Mouse (Mus musculus) adipocyte (in vitro differentiated cells): ENCODE measurements around the gene Gm609.

Experiments used
- DNase-seq: peaks from one replicate; pipeline ENCODE4 v3.0.0-alpha.2; 2016; ENCODE audit warnings: low spot score

Gene Gm609

DNA sequence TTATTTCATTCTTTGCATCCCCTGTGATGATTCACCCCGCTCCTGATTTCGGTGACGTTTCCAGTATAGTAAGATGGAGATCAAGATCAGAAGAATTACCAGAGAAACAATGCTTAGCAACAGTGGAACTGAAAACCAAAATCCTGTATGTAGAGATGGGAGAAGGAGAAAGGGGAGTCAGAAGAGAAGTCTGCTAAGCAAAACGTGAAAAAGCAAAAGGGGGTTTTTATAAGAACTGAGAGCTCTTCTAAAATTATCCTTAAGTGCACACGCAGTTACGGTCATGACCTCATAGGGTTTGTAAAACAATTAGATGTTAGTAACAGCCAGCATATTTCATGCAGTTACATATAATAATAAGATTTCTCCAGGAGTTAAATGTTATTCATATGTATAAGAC is 100.5 kb downstream of the Gm609 start:
- no peak for DNase-seq

DNA sequence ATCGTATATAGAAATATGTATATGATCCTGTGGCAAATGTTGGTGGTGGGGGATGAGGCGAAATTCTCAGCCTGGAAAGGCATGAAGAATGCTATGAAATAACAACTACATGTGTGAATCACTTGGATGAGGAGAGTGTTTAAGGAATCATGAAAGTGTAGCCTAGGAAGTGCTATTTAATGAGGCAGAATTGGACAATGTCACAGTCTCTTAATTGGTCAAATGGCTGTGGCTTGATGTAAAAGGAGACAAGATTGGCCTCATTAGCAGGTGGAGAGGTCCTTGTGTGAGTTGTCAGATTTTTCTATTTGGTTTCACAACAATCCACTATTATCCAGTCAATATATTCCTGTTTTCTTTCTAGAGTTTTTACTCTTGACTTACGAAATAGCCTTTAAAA is 101.1 kb downstream of the Gm609 start:
- DNase-seq = no peak

DNA sequence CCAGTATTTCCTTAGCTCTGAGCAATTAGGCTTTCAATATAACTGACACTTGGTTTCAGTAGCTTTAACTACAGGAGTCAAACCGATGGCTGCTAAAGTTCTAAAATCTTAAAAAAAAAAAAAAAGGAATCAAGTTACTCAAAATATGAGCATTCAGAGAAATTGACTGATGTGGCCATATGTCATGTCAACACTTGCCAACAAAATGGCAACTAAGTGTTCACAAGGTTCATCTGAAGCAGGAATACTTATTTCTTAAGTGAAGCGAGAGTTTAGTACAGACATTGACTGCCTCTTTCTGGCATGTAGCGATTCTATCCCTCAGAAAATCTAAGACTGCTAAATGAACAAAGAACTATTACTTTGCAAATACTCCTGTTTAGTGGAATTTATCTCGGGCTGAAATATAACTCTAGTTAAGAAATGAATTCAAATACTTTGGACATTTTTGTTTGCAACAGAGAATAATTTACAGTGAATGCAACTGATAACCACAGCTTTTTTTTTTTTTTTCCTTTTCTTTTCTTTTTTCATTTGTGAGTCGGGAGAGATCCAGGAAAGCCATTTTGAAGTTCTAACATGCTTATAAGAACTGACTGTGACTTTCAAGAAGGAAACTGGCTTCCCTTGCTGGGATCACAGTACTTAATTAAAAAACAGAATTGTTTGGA is 102.3 kb downstream of the Gm609 start:
- peak; percentile 92 for DNase-seq

DNA sequence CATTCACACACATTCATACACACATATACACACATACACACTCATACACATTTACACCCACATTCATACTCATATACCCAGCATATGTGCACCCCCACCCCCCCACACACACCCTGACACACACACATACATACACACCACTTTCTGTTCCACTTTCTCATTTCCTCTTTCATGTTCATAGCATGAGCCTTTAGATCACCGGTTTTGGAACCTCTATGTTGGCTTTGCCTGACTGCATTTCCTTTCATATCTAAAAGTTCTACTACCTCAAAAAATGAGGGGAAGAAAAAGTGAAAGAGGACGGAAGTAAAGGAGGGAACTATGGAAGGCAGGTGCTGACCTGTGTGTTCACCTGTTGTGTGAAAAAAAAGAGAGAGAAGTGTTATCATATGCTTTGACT is 102.9 kb downstream of the Gm609 start:
- no peak for DNase-seq

DNA sequence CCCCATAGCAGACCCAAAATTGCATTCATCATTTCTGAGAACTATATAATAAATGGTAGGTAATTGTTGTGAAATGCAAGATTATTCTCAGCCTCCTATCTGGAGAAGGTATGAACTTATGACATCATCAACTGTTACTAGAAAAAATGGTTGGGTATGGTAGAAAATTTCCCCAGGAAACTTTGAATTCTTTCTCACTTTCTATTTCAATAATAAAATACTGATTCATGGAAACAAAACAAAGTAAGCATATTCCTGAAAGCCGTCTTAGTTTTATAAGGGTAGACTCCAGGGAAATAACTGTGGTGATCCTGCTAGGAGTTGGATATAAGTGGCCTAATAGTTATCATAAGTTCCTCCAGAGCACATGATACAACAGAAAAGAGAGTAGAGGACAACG is 103.7 kb downstream of the Gm609 start:
- DNase-seq = no peak

DNA sequence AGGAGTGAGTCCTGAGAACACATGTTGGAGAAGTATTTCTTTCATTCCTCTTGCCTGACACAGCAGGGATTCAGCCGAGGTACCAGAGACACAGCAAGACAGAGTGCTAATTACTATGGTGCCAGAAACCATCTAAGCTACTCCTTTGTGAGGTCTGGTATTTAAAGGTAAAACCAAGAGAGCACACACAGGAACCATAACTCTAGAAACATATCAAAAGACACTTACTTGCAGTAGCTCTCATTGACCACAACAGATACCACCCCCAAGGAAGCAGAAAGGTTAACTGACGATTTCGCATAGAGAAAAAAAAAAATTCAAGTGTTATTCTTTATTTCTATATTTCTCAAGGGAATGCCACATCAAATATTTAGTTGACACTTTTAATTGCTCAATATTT is 111.0 kb downstream of the Gm609 start:
- no peak for DNase-seq

DNA sequence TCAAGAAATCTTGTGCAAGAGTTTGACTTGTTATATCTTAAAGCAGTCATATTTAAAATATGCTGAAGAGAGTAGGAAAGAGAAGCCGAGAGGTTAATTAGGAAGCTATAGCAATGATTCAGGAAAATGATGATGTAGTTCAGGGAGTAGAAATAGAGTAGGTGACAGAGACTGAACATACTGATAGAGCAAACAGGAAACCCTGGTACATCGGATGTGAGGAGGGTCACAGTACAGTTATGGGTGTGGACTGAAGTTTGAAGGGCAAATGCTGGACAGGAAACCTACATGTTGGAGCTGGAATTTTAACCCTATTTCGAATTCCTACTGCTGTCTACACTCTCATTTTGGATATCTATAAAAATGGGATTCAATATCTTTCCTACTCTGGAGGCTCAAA is 113.8 kb downstream of the Gm609 start:
- DNase-seq = no peak

DNA sequence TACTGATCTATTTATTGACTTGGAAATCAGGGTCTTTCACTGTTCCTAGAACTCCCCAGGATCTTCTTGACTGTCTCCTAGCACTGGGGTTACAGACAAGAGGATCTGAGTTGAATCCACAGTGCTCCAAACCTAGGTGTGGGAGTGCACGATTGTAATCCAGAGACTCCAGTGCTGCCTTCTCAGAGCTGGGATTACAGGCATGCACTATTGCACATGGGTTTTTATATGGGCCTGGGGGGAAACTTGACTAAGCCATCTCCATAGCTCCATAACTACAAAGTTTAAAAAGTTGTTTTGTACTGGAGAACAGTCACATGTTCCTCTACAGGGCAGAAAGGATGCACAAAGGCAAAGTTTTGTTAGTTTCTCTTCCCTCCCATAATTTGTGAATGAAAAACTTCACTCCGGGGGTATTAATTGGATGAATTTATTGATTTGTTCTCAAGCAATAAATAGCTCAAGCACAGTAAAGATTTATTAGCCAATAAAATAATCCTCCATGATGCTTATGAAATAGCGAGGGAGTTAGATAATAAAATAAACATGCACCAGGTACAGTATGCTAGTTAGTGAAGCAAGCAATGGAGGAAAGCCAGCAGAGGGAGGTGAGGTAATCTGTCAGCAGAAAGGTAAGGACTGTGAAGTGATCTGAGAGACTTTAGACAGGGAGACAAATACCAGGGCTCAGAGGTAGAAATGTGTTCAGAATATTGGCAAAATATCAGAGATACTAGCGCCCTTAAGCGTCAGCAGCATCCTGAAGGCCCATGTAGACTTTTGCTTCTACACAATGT is 114.4 kb downstream of the Gm609 start:
- DNase-seq = peak; percentile 43

DNA sequence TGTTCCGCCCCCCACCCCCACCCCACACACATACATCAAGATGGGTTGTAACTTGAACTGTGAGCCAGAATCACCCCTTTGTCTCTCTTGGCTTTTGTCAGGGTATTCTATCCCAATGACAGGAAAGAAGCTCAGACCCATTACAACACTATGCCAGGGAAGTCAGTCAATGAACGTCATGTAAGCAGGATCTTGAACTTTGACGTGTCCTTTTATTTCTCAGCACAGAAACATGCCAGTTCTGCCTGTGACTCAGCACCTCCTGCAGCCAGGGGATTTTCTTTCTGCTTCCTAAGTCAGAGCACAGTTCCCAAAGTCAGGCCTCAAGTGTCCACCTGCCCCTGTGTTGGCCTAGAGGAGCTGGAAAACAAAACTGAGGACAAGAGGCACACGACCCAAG is 115.4 kb downstream of the Gm609 start:
- DNase-seq = peak; percentile 74

DNA sequence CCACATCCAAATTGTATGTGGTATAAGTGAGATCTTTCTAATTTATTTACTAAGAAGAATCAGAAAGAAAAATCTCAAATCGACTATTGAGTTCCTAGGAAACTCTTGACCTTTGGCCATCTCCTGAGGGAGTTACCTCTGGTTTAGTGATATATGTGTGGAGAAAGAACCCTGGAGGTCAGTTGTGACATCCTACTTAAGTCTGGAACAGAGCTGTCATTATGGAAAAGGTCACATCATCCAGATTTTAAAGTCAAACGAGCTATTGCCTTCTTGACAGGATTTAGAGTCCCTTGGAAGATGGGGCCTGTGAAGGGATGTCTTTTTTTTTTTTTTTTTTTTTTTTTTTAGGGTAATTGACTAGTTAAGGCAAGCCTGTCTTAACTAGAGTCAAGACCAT is 116.0 kb downstream of the Gm609 start:
- DNase-seq = peak; percentile 57

DNA sequence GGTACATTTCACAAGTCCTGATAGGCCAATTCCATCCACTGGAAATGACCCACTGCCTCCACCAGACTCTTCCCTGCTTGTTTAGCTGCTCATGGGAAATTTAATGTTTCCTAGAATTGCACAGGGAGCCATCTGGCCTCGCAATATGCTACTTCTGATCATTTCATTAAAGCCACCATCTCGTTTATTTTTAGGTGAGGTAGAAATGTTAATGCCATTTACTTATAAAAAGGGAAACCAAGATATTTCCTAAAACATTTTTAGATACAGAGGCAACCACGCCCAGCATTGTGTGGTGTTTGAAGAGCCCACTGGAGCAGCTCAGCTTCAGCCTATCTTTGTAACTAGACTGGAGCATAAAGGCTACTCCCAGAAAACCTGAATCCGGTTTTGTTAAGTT is 116.5 kb downstream of the Gm609 start:
- no peak for DNase-seq

DNA sequence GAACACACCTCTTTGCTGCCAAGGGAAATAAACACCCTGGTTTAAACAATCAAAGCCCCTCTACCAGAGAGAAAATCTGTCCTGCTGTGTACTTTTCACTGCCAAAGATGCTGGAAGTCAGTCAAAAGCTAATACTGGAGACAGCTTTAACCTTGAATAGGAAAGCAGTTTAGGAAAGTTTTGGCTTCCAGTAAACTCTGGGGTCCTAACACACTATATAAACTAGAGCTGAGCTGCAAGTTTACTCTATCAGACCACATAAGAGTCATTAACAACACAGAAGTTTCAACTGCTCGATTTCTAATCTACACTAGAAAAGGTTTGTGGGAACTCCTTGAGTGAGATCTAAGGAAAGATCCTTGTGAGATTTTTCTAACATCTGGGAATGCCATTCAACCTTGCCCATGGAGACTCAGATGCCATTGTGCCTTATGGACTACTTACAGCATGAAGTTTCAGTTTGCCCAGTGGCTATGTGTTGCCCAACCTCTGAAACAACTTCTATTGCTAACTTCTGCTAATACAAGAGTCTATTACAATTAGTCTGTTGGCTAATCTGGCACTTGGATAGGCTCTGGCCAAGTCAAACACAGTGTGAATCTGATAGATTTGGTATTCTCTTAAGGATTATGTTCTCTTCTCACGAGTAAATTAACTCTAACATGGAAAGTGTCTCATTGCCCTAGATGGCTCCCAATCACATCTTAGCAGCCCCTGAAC is 117.1 kb downstream of the Gm609 start:
- DNase-seq = peak; percentile 91

DNA sequence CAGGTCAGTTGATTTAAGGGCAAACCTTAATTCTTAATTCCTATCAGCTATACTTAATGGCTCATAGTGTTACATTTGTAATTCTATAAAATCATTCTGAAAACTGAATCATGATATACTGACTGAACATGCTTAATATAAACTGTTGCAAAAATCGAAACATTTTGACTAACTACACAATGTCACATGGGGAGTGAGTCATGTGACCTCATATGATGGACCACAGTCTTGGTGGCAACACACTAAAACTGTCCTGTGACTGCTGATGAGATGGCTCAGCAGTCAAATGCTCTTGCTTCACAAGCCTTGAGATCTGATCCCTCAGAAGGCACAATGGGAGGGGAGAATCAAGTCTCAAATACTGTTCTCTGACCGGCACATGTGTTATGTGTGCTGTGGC is 118.7 kb downstream of the Gm609 start:
- no peak for DNase-seq

DNA sequence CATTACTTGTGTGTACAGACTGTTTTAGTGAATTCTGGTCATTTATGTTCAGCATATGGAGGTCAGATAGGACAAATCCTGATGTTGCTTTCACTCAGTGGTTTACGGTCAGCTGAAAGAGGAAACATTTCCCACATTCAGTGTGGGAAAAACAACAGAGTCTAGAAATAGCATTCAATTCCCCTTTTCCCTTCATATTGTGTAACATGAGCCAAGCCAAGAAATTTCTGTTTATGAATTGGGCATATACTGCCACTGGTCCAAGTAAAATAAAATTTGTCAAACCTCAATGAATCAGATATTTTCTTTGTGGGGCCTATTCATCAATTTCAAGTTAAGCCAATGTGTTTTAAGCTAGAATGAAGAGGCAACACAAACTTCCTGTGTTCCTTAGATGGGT is 121.7 kb downstream of the Gm609 start:
- peak; percentile 93 for DNase-seq

DNA sequence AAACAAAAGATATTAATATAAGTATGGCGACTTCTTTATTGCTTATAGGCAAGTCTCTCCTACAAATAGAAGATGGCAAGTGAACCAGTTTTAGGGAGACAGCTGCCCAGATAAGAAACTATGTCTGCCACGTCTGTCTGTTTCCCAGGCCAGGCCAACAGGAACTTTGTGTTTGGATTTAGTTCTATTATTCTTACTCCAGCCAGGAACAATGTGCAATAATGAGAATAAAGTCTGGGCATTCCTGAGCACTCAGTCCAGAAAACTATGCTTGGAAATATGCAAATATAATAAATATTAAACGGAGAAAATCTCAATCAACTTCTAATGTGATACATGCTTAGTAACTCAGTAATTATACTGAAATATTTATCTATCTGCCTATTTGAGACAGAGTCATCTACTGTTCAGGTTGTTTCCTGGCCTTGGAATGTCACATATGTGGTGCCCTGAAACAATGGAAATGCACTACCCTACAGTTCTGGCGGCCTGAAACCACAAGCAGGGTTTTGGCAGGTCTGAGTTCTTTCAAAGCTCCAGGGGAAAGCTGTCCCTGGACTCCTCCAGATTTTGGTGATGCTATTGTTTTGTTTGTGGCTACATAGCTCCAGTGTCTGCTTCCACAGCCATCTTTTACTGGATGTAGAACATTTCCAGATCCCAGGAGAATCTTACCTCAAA is 123.3 kb downstream of the Gm609 start:
- peak; percentile 58 for DNase-seq

DNA sequence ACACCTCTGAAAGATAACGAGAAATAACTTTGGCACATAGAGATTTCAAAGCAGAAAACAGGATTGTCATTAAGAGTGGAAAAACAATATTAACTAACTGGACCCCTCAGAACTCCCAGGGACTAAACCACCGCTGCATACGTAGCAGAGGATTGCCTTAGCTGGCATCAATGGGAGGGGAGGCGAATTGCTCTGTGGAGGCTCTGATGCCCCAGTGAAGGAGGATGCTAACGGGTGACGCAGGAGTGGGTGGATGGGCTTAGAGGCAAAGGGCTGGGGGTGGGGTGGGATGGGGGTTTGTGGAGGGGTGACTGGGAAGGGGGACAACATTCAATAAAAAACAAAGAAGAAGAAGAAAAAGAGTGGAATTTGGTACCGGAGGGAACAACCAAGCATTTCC is 126.7 kb downstream of the Gm609 start:
- DNase-seq = no peak

DNA sequence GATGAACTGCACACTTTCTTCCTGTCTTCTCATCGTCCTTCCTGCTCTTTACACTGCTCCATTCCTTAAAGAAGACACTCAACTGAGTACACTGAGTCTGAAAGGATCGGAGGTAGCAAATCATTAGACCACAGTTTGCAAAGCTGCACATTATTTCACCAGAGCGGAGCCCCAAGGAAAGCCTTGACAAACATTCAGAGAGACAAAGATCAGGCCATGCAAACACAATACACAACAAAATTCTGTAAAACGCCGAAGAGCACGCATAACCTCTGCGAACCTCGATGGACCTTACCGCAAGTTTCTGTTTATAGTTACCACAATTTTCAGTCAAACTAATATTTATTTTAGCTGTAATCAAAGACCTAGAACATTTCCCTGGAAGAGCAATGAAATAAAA is 127.4 kb downstream of the Gm609 start:
- no peak for DNase-seq

DNA sequence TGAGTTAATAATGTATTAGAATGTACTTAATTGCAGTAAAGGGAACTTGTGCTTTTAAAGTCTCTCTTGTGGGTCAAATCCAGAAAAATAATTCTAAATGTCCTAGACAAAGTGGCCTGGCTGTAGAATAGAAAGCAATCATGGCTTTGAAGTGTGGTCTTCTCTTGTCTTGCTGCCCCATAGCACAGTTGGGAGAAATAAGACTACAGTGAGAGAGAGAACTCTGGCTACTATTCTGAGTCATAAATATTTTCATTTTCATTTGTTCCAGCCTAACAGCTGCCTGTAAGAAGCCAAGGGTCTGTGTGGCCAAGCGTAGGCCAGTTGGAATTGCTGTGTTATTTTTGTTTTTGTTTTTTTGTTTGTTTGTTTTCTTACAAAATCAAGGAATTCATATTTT is 128.1 kb downstream of the Gm609 start:
- DNase-seq = no peak

DNA sequence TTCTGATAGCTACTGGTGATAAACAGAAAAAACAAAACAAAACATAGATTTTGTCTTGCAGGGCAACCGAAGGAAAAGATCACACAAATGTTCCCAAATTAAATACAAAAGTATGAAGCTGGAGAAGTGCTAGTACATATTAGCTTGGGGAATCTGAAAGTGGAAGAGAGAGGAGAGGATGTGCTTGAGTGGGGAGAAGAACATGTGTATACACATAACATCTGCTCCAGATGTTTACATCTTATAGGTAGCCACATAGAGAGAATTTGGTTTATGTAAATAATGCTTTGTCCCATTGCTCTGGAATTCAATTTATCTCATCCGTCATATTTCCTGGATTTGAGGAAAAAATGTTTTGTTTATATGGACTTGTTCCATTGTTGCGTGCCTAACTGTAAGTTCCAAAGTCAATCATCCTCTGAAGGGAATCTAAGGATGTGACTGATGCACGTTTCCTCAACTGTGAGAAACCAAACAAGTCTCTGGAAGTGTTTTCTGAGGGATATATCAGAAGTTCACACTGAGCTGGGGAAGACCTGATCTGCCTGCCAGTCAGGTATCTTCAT is 129.2 kb downstream of the Gm609 start:
- DNase-seq = no peak
